Mouse (Mus musculus) heart, adult 2 months (tissue): ENCODE results near the gene Styxl1. TPM values are rescaled to one million over a fixed set of nuclear protein-coding genes. Genes with fewer than 3 reads are reported as not detected.

ENCODE experiments used
- DNase-seq, 2 experiments: peaks; one replicate each; pipeline ENCODE4 v3.0.0; 2021
- H3K27ac ChIP-seq: fragments of 200-600 bp; 2 replicates; pipeline ENCODE4 v1.8.1; 2022
- H3K27me3 ChIP-seq: fragments of 200-500 bp; 2 replicates; pipeline ENCODE4 v1.6.1; 2012; ENCODE audit warnings: mild to moderate bottlenecking, low read length, inconsistent platforms, mixed read lengths; ENCODE audit not compliant: control insufficient read depth, insufficient read depth
- H3K36me3 ChIP-seq: fragments of 200-500 bp; 2 replicates; pipeline ENCODE4 v1.6.1; 2012; ENCODE audit warnings: low read length, inconsistent platforms; ENCODE audit not compliant: control insufficient read depth, insufficient read depth
- H3K4me1 ChIP-seq: fragments of 200-500 bp; 2 replicates; pipeline ENCODE4 v1.6.1; 2011; ENCODE audit warnings: low read length; ENCODE audit not compliant: control insufficient read depth, insufficient read depth
- H3K4me3 ChIP-seq: fragments of 200-600 bp; 2 replicates; pipeline ENCODE4 v1.8.1; 2022
- H3K79me2 ChIP-seq: fragments of 200-500 bp; replicated peaks from 2 replicates; pipeline ENCODE4 v1.6.1; 2012; ENCODE audit warnings: mild to moderate bottlenecking, inconsistent platforms, low read length, moderate library complexity, mixed read lengths; ENCODE audit not compliant: control insufficient read depth, insufficient read depth
- H3K9ac ChIP-seq: fragments of 200-500 bp; 2 replicates; pipeline ENCODE4 v1.6.1; 2012; ENCODE audit warnings: low read depth, mild to moderate bottlenecking, control low read depth, inconsistent platforms, low read length, mixed read lengths
- CTCF ChIP-seq: fragments of 200-600 bp; IDR thresholded peaks from 2 replicates; pipeline ENCODE4 v1.8.1; 2022; ENCODE audit warnings: antibody characterized with exemption, mild to moderate bottlenecking, moderate library complexity
- EP300 ChIP-seq: fragments of 200-500 bp; IDR thresholded peaks from 2 replicates; pipeline ENCODE4 v1.6.1; 2011; ENCODE audit warnings: low read depth, low read length, control low read depth; ENCODE audit not compliant: insufficient read depth
- POLR2A ChIP-seq: fragments of 200-500 bp; IDR thresholded peaks from 2 replicates; pipeline ENCODE4 v1.6.1; 2011; ENCODE audit warnings: mild to moderate bottlenecking, low read depth, low read length, control low read depth; ENCODE audit not compliant: insufficient read depth
- WGBS: fragments of 180-500 bp; shearing (Covaris S2); methylation state at CpG from one replicate; pipeline ENCODE4 v1.1.7; 2018; 5-methylcytosine and 5-hydroxymethylcytosine counted together
- intact Hi-C: fragments of 180-260 bp; cut with DNase I; formaldehyde crosslinking; loops from one replicate; pipeline ENCODE4 v1.15.1; 2025
- polyA plus RNA-seq: library from polyadenylated mRNA; depleted of rRNA; stranded (reverse); fragments of >200 nt; gene quantifications from 2 replicates; pipeline ENCODE4 v1.2.3, GENCODE M21; 2012
- total RNA-seq, 2 experiments: library from RNA; stranded (reverse); gene quantifications; 2 replicates each; pipeline ENCODE4 v1.2.3; 2021

Styxl1 gene
- total and polyA plus RNA-seq, 3 experiments: 0.20 TPM; not detected in 2

DNA sequence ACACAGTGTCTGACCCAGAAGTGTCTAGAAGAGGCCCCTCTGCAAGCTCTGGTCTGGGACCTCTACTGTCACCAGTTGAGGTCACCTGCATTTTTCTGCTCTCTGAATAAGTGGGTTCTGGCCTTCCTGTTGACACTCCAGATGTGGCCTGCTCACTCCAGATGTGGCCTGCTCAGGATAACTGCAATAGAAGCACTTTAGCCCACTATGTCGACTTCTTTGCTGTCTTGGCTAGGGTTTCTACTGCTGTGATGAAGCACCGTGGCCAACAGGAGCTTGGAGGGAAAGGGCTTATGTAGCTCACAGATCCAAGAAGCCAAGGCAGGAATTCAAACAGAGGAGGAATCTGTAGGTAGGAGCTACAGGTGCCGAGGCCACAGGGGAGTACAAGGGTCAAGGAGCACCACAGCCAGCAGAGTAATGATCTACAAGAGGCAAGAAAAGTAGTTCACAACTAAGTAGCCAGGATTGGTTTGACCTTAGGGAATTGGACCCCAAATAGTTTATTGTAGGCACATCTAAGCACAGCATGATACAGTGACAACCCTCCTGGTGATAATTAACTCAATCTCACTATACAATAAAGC is 54.9 kb downstream of the Styxl1 start:
- no peak for TF ChIP-seq EP300
- no peak for TF ChIP-seq POLR2A
- no peak for TF ChIP-seq CTCF
- no peaks in the 10 kb centered on the region for H3K79me2 ChIP-seq
- H3K27ac ChIP-seq: no peak overlapping the region
- peaks cover 2% of the 10 kb centered on the region for H3K36me3 ChIP-seq
- no peak for DNase-seq
- no peak overlapping the region for H3K9ac ChIP-seq
- no peak overlapping the region for H3K4me3 ChIP-seq
- WGBS: 70% methylated on average over 3 of the region's 3 CpGs
- peaks cover 20% of the 10 kb centered on the region for H3K4me1 ChIP-seq
- H3K27me3 ChIP-seq: no peaks in the 10 kb centered on the region
- intact Hi-C loops: loop anchor here (5.0 kb wide), 1 partner anchor 36 kb away; no protein-coding TSS in a partner anchor

DNA sequence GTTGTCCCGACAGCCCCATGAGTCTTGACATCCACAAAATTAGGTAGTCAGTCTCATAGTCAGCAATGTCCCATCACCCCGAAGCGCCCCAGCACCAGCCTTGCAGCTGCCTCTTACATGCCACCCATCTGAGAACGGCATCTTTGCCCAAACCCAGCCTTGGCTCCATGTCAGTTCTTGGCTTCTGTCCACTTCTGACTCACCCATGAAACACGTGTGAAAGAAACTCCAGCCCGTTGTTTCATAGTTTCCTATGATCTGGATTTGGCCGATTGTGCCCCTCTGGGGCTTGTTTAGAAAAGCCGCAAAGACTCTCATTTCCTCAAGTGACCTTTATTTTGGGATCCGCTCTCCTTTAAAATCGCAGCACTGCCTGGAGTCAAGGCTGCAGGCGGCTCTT is 56.1 kb downstream of the Styxl1 start:
- H3K27ac ChIP-seq: peak overlapping the region; percentile 52
- H3K27me3 ChIP-seq: no peaks in the 10 kb centered on the region
- WGBS: 19% methylated on average over 11 of the region's 11 CpGs
- no peak overlapping the region for H3K9ac ChIP-seq
- peak; percentile 67 to 75 for DNase-seq
- H3K36me3 ChIP-seq: peaks cover 2% of the 10 kb centered on the region
- no peak overlapping the region; the same call in 1 of the 2 replicates for H3K4me3 ChIP-seq
- H3K79me2 ChIP-seq: no peaks in the 10 kb centered on the region
- TF ChIP-seq EP300: no peak
- TF ChIP-seq POLR2A: no peak
- no peak for TF ChIP-seq CTCF
- intact Hi-C loops: loop anchor here (1.0 to 5.0 kb wide), 2 partner anchors 15 to 35 kb away; no protein-coding TSS in a partner anchor
- peaks cover 17% of the 10 kb centered on the region for H3K4me1 ChIP-seq

DNA sequence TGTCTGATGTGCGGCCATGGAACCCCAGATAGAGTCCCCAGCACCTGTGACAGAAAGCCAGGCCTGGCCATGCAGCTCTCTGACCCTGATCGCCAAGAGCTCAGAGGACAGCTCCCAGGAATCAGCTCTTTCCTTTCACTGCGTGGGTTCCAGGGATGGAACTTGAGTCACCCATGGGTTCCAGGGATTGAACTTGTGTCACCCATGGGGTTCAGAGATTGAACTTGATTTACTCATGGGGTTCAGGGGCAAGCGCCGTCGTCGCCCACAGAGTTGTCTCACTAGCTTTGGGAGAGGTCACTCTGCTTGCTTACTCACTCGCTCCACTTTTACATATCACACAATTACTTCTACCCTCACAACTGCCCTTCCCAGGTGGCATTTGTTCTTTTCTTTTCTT is 57.1 kb downstream of the Styxl1 start:
- 95% methylated on average over 8 of the region's 8 CpGs for WGBS

DNA sequence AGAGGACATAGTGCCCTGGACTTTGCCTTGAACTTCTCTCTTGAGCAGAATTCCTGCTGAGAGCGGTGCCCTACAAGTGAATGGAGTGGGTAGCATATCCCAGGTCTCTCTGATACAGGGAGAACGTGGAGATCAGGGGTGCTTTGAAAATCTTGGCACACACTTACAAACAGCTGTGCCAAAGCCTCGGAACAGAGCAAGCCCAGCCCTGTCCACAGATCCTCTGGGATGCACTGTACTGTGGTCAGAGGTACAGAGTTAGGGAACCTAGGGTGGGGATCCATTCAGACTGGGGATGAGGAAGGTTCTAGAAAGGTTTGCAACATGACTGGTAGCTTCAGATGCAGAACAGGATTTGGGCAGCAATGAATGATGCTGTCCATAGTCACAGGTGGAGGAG is 58.1 kb downstream of the Styxl1 start:
- 51% methylated on average over 3 of the region's 3 CpGs for WGBS
- no peak for DNase-seq
- Histone ChIP-seq H3K9ac (no peak overlapping the region), H3K79me2 (no peaks in the 10 kb centered on the region), H3K4me1 (peaks cover 12% of the 10 kb centered on the region), H3K4me3 (no peak overlapping the region), H3K36me3 (peaks cover 2% of the 10 kb centered on the region), H3K27me3 (no peaks in the 10 kb centered on the region), H3K27ac (no peak overlapping the region)
- TF ChIP-seq EP300 (no peak), CTCF (no peak), POLR2A (no peak)
- intact Hi-C loops: loop anchor here (5.0 kb wide), 1 partner anchor 33 kb away; no protein-coding TSS in a partner anchor

More for the DNA sequence above, 57.1 kb downstream of the Styxl1 start:
- Histone ChIP-seq H3K27me3 (no peaks in the 10 kb centered on the region), H3K79me2 (no peaks in the 10 kb centered on the region), H3K9ac (no peak overlapping the region), H3K27ac (no peak overlapping the region), H3K36me3 (peaks cover 2% of the 10 kb centered on the region), H3K4me3 (no peak overlapping the region), H3K4me1 (peaks cover 14% of the 10 kb centered on the region)
- TF ChIP-seq EP300: no peak
- TF ChIP-seq CTCF: no peak
- TF ChIP-seq POLR2A: no peak
- intact Hi-C loops: loop anchor here (5.0 kb wide), 1 partner anchor 34 kb away; no protein-coding TSS in a partner anchor
- DNase-seq: no peak

DNA sequence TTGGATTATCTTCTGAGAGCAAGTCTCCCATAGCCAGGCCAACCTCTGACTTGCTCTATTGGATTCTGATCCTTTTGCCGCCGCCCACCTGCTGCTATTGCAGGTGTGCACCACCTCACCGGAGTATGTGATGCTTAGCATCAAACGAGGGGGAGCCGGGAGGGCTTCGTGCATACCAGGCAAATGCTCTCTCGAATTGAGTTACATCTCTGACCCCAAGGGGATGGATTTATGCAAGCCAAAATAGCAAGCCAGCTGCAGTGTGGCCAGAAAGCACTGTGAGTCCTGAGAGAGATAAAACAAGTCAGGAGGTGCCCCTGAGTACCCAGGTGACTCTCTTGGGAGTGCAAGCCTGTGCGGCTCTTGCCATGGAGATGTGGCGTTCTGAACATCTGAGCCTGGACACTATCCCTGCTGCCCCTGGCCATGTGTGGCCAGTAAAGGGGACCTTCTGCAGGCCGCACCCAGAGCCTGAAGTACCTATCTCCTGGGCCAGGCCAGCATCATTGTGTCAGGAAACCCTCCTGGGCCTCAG is 58.5 kb downstream of the Styxl1 start:
- TF ChIP-seq POLR2A (no peak), CTCF (no peak), EP300 (no peak)
- Histone ChIP-seq H3K27me3 (no peaks in the 10 kb centered on the region), H3K4me1 (peaks cover 12% of the 10 kb centered on the region), H3K9ac (no peak overlapping the region), H3K79me2 (no peaks in the 10 kb centered on the region), H3K27ac (no peak overlapping the region), H3K4me3 (no peak overlapping the region), H3K36me3 (peaks cover 2% of the 10 kb centered on the region)
- WGBS: 80% methylated on average over 10 of the region's 10 CpGs
- no peak for DNase-seq
- intact Hi-C loops: loop anchor here (5.0 kb wide), 1 partner anchor 32 kb away; no protein-coding TSS in a partner anchor

DNA sequence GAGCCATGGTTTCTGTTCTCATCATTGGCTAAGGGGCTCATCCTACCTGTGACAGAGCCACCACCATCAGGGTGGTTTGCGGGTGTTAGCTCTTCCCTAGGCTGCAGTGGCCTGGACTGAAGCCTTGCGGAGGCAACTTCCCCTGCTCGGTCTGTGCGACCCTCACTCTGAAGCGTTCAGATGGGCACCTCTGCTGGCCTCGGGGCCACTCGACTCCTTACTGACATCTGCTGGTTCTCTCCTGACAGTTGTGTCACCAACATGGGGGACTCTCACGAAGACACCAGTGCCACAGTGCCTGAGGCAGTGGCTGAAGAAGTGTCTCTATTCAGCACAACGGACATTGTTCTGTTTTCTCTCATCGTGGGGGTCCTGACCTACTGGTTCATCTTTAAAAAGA is 62.6 kb downstream of the Styxl1 start:
- H3K36me3 ChIP-seq: no peaks in the 10 kb centered on the region
- DNase-seq: no peak
- no peak overlapping the region for H3K9ac ChIP-seq
- H3K79me2 ChIP-seq: no peaks in the 10 kb centered on the region
- peaks cover 11% of the 10 kb centered on the region for H3K4me1 ChIP-seq
- no peaks in the 10 kb centered on the region for H3K27me3 ChIP-seq
- no peak overlapping the region for H3K4me3 ChIP-seq
- WGBS: 64% methylated on average over 10 of the region's 10 CpGs
- intact Hi-C loops: no loop called here
- no peak for TF ChIP-seq EP300
- peak; percentile 64 for TF ChIP-seq CTCF
- TF ChIP-seq POLR2A: no peak
- H3K27ac ChIP-seq: no peak overlapping the region
